Mouse (Mus musculus): ENCODE measurements around the gene Cdk1.

Cdk1 gene

GRCm38 (mm10) chr10:69304819-69305218 lies 47.9 kb downstream of the Cdk1 start:
- no peak for DNase-seq

DNA sequence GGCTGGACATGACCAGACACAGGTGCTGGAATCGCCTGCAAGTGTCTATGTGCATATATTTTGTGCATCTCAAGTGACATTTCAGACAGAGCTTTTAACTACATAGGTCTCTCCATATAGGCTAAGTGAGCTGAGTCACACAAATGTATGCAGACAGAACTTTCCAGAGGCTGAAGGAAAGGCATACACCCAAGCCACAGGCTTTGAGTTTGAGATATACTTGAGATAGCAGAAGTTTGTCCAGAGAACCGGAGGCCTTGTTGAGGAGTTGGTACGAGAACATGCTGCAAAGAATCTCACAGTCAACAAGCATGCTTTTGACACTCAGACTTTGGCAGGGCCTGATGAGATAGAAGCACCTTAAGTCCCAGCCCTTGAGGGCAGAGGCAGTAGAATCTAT lies 50.1 kb downstream of the Cdk1 start:
- no peak for DNase-seq

GRCm38 (mm10) chr10:69299985-69300384 lies 52.8 kb downstream of the Cdk1 start:
- DNase-seq = no peak

DNA sequence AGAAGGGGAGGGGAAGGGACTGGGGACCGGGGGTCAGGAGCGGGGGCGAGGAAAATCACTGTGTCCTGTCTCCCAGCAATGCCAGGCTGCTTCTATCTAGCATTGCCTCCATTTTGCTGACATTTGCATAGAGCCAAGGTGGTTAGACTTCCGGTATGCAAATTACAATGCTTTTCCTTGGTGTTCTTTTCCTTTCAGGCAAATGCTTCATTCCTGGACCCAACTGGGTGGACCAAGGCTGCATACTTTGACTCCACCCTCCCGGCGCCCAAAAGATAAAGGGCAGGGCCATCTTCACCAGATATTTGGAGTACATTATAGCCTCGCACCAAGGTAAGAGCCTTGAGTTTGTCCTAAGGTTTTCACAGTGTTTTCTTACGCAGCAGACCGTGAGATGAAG lies 56.8 kb downstream of the Cdk1 start:
- no peak for DNase-seq

DNA sequence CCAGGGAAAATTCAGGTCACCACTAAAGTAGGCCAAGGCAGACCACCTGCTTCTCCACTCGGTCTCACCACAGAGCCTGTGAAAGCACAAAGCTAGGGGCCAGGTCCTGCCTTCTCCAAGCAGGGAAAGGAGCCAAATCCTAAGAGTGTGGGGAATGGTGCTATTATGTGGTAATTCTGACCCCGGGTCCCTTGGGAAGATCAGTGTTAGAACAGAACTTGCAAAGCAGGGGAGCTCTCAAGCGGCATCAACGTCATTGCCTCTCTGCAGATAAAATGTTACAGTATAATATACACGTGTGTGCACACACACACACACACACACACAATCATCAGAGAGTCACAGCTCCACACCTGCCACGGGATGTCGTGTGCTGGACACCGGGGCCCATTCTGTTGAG lies 62.0 kb downstream of the Cdk1 start:
- no peak for DNase-seq

DNA sequence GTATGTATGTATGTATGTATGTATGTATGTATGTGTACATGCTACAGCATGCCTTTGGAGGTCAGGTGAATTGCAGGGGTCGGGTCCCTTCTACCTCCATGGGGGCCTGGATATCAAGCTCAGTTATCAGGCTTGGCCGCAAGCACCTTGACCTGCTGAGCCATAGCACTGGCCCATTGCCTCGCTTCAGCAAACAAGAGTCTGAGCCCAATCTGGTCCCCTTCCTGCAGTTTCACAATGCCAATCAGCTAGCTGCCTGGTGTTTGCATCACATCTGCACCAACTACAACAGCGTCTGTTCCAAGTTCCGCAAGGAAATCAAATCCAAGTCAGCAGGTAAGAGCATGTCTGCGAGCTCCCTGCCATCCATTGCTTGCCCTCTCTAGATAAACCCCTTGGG lies 64.0 kb downstream of the Cdk1 start:
- no peak for DNase-seq

GRCm38 (mm10) chr10:69288086-69288485 lies 64.7 kb downstream of the Cdk1 start:
- DNase-seq = no peak

GRCm38 (mm10) chr10:69286939-69287338 lies 65.8 kb downstream of the Cdk1 start:
- no peak for DNase-seq
